Mouse (Mus musculus): Measurements from ENCODE around the gene Ppbp. TPM values are rescaled to one million over a fixed set of nuclear protein-coding genes. Genes with fewer than 3 reads are reported as not detected.

Gene Ppbp
- polyA plus RNA-seq, 1 experiment from 2014 or later: 11.2 TPM

DNA sequence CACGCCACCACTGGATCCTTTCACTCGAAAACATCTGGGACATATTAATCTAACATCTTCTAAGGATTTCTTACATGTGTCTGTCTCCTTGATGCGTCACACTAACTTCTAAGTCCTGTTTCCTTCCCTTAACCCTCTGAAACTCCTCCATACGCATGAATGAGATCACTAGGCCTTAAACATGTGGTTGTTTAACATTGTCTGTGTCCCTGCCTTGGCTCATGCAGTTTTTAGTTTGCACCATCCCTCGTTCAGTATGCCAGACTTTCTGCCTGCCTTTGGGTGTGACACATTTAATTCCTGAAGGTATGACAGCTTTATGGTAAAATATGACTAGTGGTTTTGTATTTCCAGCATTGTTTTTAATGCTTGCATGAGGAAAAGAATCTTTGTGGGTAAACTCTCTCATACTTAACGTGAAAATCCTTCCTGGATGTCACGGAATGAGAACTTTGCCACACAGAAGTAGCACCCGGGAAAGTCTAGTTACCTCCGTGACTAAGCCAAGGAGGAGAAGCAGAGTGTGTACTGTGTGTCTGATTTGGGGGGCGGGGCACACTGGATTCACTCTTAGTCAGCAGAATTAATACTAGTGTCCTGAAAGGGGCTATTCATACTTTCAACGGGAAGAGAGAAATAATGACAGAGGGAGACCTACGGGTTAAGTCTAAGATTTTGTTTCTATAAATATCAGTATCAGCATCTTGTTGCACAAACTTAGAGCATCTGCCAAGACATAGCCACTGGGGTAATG is 4.2 kb upstream of the Ppbp start:
- WGBS: 62% methylated on average over 12 of the region's 12 CpGs
- peaks cover 8% of the 10 kb centered on the region for H3K27me3 ChIP-seq
- H3K9me3 ChIP-seq: no peaks in the 10 kb centered on the region
- no peak overlapping the region for H3K9ac ChIP-seq
- no peak overlapping the region for H3K27ac ChIP-seq
- no peaks in the 10 kb centered on the region for H3K36me3 ChIP-seq
- no peak overlapping the region for H3K4me3 ChIP-seq
- no peak for ATAC-seq (ENCODE audit: insufficient number of reproducible peaks, insufficient read depth, low FRiP score, low TSS enrichment)
- H3K4me1 ChIP-seq: peaks cover 12% of the 10 kb centered on the region
- no peak overlapping the region for H3K4me2 ChIP-seq (replicated peaks)

DNA sequence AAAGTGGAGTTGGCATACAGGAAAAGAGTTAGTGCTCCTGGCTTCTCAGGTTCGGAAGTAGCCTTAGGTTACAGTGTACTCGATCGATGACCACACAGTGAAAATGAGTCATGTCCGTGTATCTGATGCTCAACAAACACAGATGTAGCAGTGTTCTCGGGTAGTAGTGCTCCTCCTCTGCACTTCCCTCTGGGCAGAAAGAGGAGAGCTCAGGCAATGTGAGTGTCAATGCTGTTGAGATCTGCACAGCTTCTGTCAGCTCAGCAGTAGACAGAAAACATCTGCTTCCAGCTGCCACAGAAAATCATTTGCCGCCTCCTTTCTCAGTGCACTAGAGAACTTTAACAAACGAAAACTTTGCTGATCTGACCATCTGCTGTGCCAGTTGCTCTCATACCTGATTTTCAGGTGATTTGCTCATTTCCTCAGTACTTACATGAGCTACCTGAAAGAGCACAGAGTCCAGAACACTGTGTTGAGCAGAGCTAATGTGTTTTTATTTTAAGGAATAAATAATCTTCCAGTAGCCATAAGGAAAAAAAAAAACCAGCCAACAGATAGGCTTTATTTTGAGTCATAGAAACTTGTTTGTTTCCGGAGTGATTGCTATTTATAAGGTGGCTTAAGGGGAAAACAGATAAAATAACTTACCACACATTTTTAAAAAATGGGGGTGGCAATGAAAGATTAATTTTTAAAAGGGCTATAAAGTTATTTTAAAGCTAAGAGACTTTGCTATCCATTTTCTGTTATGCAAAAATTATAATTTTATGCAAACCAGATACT is 2.3 kb upstream of the Ppbp start:
- Histone ChIP-seq H3K4me3 (no peak overlapping the region), H3K27ac (no peak overlapping the region), H3K27me3 (no peaks in the 10 kb centered on the region), H3K4me2 (replicated peaks) (no peak overlapping the region), H3K9me3 (no peaks in the 10 kb centered on the region), H3K9ac (no peak overlapping the region), H3K4me1 (0 out of 2 replicates have a peak, but pooled peaks cover 5% of the 10 kb centered on the region), H3K36me3 (no peaks in the 10 kb centered on the region)
- ATAC-seq (ENCODE audit: insufficient number of reproducible peaks, insufficient read depth, low FRiP score, low TSS enrichment): no peak
- WGBS: 49% methylated on average over 8 of the region's 8 CpGs

DNA sequence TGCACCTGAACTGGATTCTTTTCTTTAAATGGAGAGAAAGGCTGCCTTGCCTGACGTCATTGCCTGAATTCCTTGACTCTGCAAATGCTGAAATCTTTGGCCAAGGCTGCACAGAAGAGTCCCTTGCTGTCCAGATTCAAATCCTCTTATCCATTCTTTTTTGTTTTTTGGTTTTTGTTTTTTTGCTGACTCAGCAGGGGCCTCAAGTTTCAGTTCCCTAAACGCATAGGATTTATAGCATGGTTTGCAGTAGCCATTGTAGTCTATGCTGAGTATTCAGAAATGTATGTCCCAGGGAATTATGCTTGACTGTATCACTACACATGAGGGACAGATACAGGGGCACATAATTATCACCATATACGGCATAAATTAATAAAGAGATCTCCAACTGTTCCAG is 3.1 kb downstream of the Ppbp start:
- Histone ChIP-seq H3K4me1 (no peaks in the 10 kb centered on the region), H3K4me2 (replicated peaks) (no peak overlapping the region), H3K36me3 (no peaks in the 10 kb centered on the region), H3K27ac (no peak overlapping the region), H3K9ac (no peak overlapping the region), H3K4me3 (no peak overlapping the region), H3K27me3 (no peaks in the 10 kb centered on the region), H3K9me3 (no peaks in the 10 kb centered on the region)
- 71% methylated on average over 3 of the region's 3 CpGs for WGBS
- no peak for ATAC-seq (ENCODE audit: insufficient number of reproducible peaks, insufficient read depth, low FRiP score, low TSS enrichment)

- no peaks in the 10 kb centered on the region for H3K27me3 ChIP-seq
- H3K36me3 ChIP-seq: no peaks in the 10 kb centered on the region
- H3K9me3 ChIP-seq: no peaks in the 10 kb centered on the region
- 89% methylated on average over 16 of the region's 16 CpGs for WGBS
- no peaks in the 10 kb centered on the region for H3K4me1 ChIP-seq
- H3K9ac ChIP-seq: no peak within 1 kb of the TSS
- H3K4me3 ChIP-seq: no peak within 1 kb of the TSS
- H3K27ac ChIP-seq: no peak within 1 kb of the TSS
- ATAC-seq (ENCODE audit: insufficient number of reproducible peaks, insufficient read depth, low FRiP score, low TSS enrichment): no peak
- H3K4me2 ChIP-seq (replicated peaks): no peak within 1 kb of the TSS
Observed at GRCm38 (mm10) chr5:90771880-90772653, 3.7 kb downstream of the Ppbp start, which contains the start of gene Pf4. TSS of gene Pf4 (plus strand) at chr5:90772435.

- 88% methylated on average over 5 of the region's 5 CpGs for WGBS
Observed at GRCm38 (mm10) chr5:90775562-90775961, 7.2 kb downstream of the Ppbp start.

GRCm38 (mm10) chr5:90777621-90778020 is 9.3 kb downstream of the Ppbp start:
- H3K4me2 ChIP-seq (replicated peaks): no peak overlapping the region
- ATAC-seq (ENCODE audit: insufficient number of reproducible peaks, insufficient read depth, low FRiP score, low TSS enrichment): no peak
- H3K27ac ChIP-seq: no peak overlapping the region
- H3K9ac ChIP-seq: no peak overlapping the region
- no peaks in the 10 kb centered on the region for H3K9me3 ChIP-seq
- 76% methylated on average over 10 of the region's 10 CpGs for WGBS
- H3K4me1 ChIP-seq: no peaks in the 10 kb centered on the region
- H3K4me3 ChIP-seq: no peak overlapping the region
- no peaks in the 10 kb centered on the region for H3K36me3 ChIP-seq
- no peaks in the 10 kb centered on the region for H3K27me3 ChIP-seq

More at GRCm38 (mm10) chr5:90775562-90775961, 7.2 kb downstream of the Ppbp start:
- H3K36me3 ChIP-seq: no peaks in the 10 kb centered on the region
- no peak overlapping the region for H3K4me3 ChIP-seq
- H3K27ac ChIP-seq: no peak overlapping the region
- ATAC-seq (ENCODE audit: insufficient number of reproducible peaks, insufficient read depth, low FRiP score, low TSS enrichment): no peak
- H3K4me2 ChIP-seq (replicated peaks): no peak overlapping the region
- H3K9ac ChIP-seq: no peak overlapping the region
- H3K9me3 ChIP-seq: no peaks in the 10 kb centered on the region
- no peaks in the 10 kb centered on the region for H3K27me3 ChIP-seq
- no peaks in the 10 kb centered on the region for H3K4me1 ChIP-seq

GRCm38 (mm10) chr5:90778856-90779255 is 10.5 kb downstream of the Ppbp start:
- H3K9ac ChIP-seq: no peak overlapping the region
- no peaks in the 10 kb centered on the region for H3K9me3 ChIP-seq
- no peaks in the 10 kb centered on the region for H3K36me3 ChIP-seq
- H3K27ac ChIP-seq: no peak overlapping the region
- H3K4me3 ChIP-seq: no peak overlapping the region
- H3K4me2 ChIP-seq (replicated peaks): no peak overlapping the region
- H3K4me1 ChIP-seq: no peaks in the 10 kb centered on the region
- 86% methylated on average over 6 of the region's 6 CpGs for WGBS
- no peak for ATAC-seq (ENCODE audit: insufficient number of reproducible peaks, insufficient read depth, low FRiP score, low TSS enrichment)
- no peaks in the 10 kb centered on the region for H3K27me3 ChIP-seq

- H3K4me1 ChIP-seq: no peaks in the 10 kb centered on the region
- no peak for ATAC-seq (ENCODE audit: insufficient number of reproducible peaks, insufficient read depth, low FRiP score, low TSS enrichment)
- no peaks in the 10 kb centered on the region for H3K27me3 ChIP-seq
- 75% methylated on average over 3 of the region's 3 CpGs for WGBS
- H3K27ac ChIP-seq: no peak overlapping the region
- H3K9ac ChIP-seq: no peak overlapping the region
- H3K9me3 ChIP-seq: no peaks in the 10 kb centered on the region
- H3K4me2 ChIP-seq (replicated peaks): no peak overlapping the region
- no peaks in the 10 kb centered on the region for H3K36me3 ChIP-seq
- H3K4me3 ChIP-seq: no peak overlapping the region
Observed at GRCm38 (mm10) chr5:90783697-90784096, 15.4 kb downstream of the Ppbp start.

DNA sequence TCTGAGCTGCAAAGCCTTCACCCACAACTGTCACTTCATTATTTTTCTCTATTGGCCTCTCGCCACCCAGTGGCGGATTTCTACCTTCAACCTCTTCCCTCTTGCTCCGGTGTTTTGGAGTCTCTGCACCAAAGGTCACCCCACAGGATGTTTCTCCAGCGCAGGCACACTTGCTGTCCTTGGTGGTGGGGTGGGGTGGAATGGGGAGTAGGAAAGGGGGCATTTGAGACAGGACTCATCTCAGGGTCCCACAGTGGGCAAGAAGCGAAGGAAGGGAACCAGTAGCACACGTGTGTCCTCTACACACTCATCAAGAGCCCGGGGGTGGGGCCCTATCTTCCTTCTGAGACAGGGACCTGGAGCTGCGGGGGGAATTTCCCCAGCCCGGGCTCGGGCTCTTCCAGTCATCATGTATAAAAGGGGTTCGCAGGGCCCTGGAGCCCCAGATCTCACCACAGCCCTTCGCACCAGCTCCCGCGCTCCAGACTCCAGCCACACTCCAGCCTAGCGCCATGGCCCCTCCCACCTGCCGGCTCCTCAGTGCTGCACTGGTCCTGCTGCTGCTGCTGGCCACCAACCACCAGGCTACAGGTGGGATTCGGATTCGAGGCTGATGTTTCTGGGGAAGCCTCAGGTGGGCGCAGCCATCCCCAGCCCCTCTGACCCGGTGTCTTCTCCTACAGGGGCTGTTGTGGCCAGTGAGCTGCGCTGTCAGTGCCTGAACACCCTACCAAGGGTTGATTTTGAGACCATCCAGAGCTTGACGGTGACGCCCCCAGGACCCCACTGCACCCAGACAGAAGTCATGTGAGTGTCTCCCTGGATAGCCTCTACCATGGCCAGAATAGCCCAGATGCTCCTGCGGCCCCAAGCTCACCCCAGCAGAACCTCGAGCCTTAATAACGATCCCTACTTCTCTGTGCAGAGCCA is 17.6 kb downstream of the Ppbp start, which contains the start of gene Cxcl3:
Cxcl3 (plus strand) TSS at position 445 of the 930 bp plus-strand sequence.
- no peaks in the 10 kb centered on the region for H3K9me3 ChIP-seq
- H3K9ac ChIP-seq: no peak within 1 kb of the TSS
- ATAC-seq (ENCODE audit: insufficient number of reproducible peaks, insufficient read depth, low FRiP score, low TSS enrichment): peak; percentile 87
- H3K27me3 ChIP-seq: no peaks in the 10 kb centered on the region
- H3K4me3 ChIP-seq: peak within 1 kb of the TSS; percentile 28
- no peaks in the 10 kb centered on the region for H3K36me3 ChIP-seq
- H3K4me1 ChIP-seq: no peaks in the 10 kb centered on the region
- WGBS: 13% methylated on average over 26 of the region's 26 CpGs
- H3K27ac ChIP-seq: no peak within 1 kb of the TSS
- peak within 1 kb of the TSS; percentile 69 for H3K4me2 ChIP-seq (replicated peaks)

GRCm38 (mm10) chr5:90788114-90788513 is 19.8 kb downstream of the Ppbp start:
- no peaks in the 10 kb centered on the region for H3K36me3 ChIP-seq
- H3K4me1 ChIP-seq: no peaks in the 10 kb centered on the region
- WGBS: 71% methylated on average over 4 of the region's 4 CpGs
- H3K9me3 ChIP-seq: no peaks in the 10 kb centered on the region
- no peak overlapping the region for H3K9ac ChIP-seq
- H3K27me3 ChIP-seq: no peaks in the 10 kb centered on the region
- no peak overlapping the region for H3K4me2 ChIP-seq (replicated peaks)
- H3K4me3 ChIP-seq: no peak overlapping the region
- no peak for ATAC-seq (ENCODE audit: insufficient number of reproducible peaks, insufficient read depth, low FRiP score, low TSS enrichment)
- no peak overlapping the region for H3K27ac ChIP-seq

Measured in embryonic facial prominence, embryonic 12.5 days (tissue).